Mouse (Mus musculus): ENCODE measurements around the gene Sla2. TPM values are rescaled to one million over a fixed set of nuclear protein-coding genes. Genes with fewer than 3 reads are reported as not detected.
"Not testable (repeated sequence)": the region's sequence is repeated elsewhere in the genome, so short reads cannot be mapped to it uniquely, and the experiment has no call there.

Gene Sla2
- polyA plus RNA-seq, 1 experiment = 0.23 TPM

DNA sequence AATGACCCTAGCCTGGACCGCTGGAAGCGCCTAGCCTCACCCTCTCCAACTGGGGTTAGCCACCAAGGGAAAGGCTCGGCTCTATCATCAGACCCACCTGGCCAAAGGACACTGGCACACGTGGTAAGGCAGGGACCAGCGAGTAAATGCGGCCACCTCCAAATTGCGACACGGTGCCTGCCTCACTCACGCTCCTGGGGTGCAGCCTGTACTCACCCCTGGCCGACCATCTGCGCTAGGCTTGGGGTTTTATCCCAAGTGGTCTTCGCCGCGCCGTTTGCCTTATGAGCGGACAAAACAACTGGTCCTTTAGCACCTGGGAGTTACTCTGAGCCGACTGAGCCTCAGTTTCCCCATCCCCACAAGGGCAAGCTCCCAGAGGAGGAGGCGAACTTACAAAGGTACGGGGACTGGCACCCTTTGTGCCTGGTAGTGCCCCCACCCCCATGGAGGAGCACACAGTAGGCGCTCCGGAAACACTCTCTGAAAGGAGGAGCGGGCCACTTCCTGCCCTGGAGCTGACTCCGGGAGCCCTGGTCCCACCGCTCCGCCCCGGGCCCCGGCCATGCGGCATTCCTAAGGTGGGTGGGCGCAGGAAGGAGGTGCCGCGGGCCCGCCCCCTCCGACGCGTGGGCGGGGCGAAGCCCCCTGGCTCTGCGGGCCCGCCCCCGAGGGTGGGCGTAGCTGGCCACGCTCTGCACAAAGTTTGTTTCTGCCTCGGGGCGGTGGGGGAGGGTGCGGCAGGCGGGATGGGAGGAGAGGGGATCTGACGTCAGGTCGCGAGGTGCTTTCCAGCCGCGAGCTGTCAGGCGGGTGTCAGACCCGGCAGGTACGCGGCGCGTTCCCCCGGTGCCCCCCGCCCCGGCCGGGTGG, 47.4 kb downstream of the Sla2 start, which contains the start of gene Tgif2:
Gene Tgif2, plus strand, starts transcription at position 689 of the 873 bp plus-strand sequence.
- no peak for DNase-seq (ENCODE audit: low read depth)

- DNase-seq (ENCODE audit: low read depth) = no peak
Measured at GRCm38 (mm10) chr2:156838839-156839238, 48.2 kb downstream of the Sla2 start.

- no peak for DNase-seq (ENCODE audit: low read depth)
Measured at GRCm38 (mm10) chr2:156834336-156834735, 52.7 kb downstream of the Sla2 start.

GRCm38 (mm10) chr2:156825128-156825527, 61.9 kb downstream of the Sla2 start:
- DNase-seq (ENCODE audit: low read depth) = not testable (repeated sequence)

Other genes starting within 250 kb of the Sla2 start
- gene Myl9, start 111.8 kb downstream of the Sla2 start, polyA plus RNA-seq (2012; rRNA removed) = 551 and 563 TPM in 2 replicates
- 5.3 and 5.7 TPM in 2 replicates for gene Tgif2, start 47.2 kb downstream of the Sla2 start, polyA plus RNA-seq (2012; rRNA removed)
- 1.7 and 1.8 TPM in 2 replicates for gene 4930518I15Rik, start 29.2 kb downstream of the Sla2 start, polyA plus RNA-seq (2012; rRNA removed)
- 86.2 and 99.5 TPM in 2 replicates for gene Rab5if, start 24.1 kb downstream of the Sla2 start, polyA plus RNA-seq (2012; rRNA removed)
- gene Ndrg3, start 104.9 kb upstream of the Sla2 start, polyA plus RNA-seq (2012; rRNA removed) = 43.0 and 46.5 TPM in 2 replicates
- gene Dsn1, start 120.0 kb upstream of the Sla2 start, polyA plus RNA-seq (2012; rRNA removed) = 3.1 and 3.3 TPM in 2 replicates
- gene Soga1, start 192.1 kb upstream of the Sla2 start, polyA plus RNA-seq (2012; rRNA removed) = 8.0 and 8.2 TPM in 2 replicates
- gene Tldc2, start 199.9 kb upstream of the Sla2 start, polyA plus RNA-seq (2012; rRNA removed) = not detected in 2 replicates
- gene Samhd1, start 248.1 kb upstream of the Sla2 start, polyA plus RNA-seq (2012; rRNA removed) = 27.7 and 27.9 TPM in 2 replicates

Data from gonadal fat pad, adult 2 months (tissue).